14 mouse cellular contexts compared by ENCODE assay signal in genomic region chr7:142663151-142663550, GRCm38 (mm10). TPM values are rescaled to one million over a fixed set of nuclear protein-coding genes. Genes with fewer than 3 reads are reported as not detected.
DNase-seq lines count a peak whose midpoint lies in the region; ATAC-seq and TF ChIP-seq lines count a peak whose summit lies in the region.
"Had no signal": no experiment of that assay in that cellular context is flagged by ENCODE, and none has a peak within 500 bp of the region (broad histone marks: within the 10 kb centered on the region; RNA-seq: fewer than 3 reads in every experiment).

No protein-coding gene starts in this region.

- TF ChIP-seq CTCF in heart, postnatal 0 days (IDR thresholded peaks at IDR 0.05; ENCODE audit: low read depth): no peak

- intact Hi-C loops in heart, postnatal 36 days (cut with DNase I): no loop called here

- no peak for TF ChIP-seq EP300 in heart, postnatal 0 days (IDR thresholded peaks at IDR 0.05; ENCODE audit: low read depth)

- H3K9ac ChIP-seq in heart, postnatal 0 days (replicated peaks; ENCODE audit: low read depth, low read length): no peak overlapping the region
- no peak overlapping the region for H3K9ac ChIP-seq in neural tube, embryonic 12.5 days
- no peak overlapping the region for H3K9ac ChIP-seq in neural tube, embryonic 15.5 days (replicated peaks)
- peak overlapping the region; percentile 86 for H3K9ac ChIP-seq in limb, embryonic 11.5 days (ENCODE audit: low read length)
- peak overlapping the region; percentile 34 for H3K9ac ChIP-seq in stomach, embryonic 16.5 days (ENCODE audit: low read length)

- H3K9me3 ChIP-seq in heart, postnatal 0 days (replicated peaks; ENCODE audit: control insufficient read depth, low read length): no peaks in the 10 kb centered on the region
- H3K9me3 ChIP-seq in neural tube, embryonic 12.5 days: no peaks in the 10 kb centered on the region
- no peaks in the 10 kb centered on the region for H3K9me3 ChIP-seq in neural tube, embryonic 15.5 days (replicated peaks)
- 0 out of 2 replicates have a peak, but pooled peaks cover under 1% of the 10 kb centered on the region for H3K9me3 ChIP-seq in limb, embryonic 11.5 days (ENCODE audit: control insufficient read depth, low read length)
- no peaks in the 10 kb centered on the region for H3K9me3 ChIP-seq in stomach, embryonic 16.5 days (replicated peaks; ENCODE audit: control insufficient read depth, low read length)

- H3K27ac ChIP-seq in heart, postnatal 0 days (ENCODE audit: low read depth): no peak overlapping the region
- H3K27ac ChIP-seq in neural tube, embryonic 12.5 days: no peak overlapping the region
- H3K27ac ChIP-seq in neural tube, embryonic 15.5 days (replicated peaks): no peak overlapping the region
- peak overlapping the region; percentile 98 for H3K27ac ChIP-seq in limb, embryonic 11.5 days (replicated peaks; ENCODE audit: low read depth, low read length)
- H3K27ac ChIP-seq in stomach, embryonic 16.5 days (ENCODE audit: low read length): no peak overlapping the region

- 38% methylated on average over 5 of the region's 5 CpGs for WGBS in heart, postnatal 0 days
- 4% methylated on average over 5 of the region's 5 CpGs for WGBS in neural tube, embryonic 12.5 days
- WGBS in neural tube, embryonic 15.5 days: 10% methylated on average over 5 of the region's 5 CpGs
- WGBS in limb, embryonic 11.5 days: 3% methylated on average over 5 of the region's 5 CpGs
- WGBS in stomach, embryonic 16.5 days: 36% methylated on average over 5 of the region's 5 CpGs

- H3K4me3 ChIP-seq in heart, postnatal 0 days (ENCODE audit: low read depth, low read length): peak overlapping the region; percentile 55
- H3K4me3 ChIP-seq in neural tube, embryonic 12.5 days: no peak overlapping the region
- H3K4me3 ChIP-seq in neural tube, embryonic 15.5 days (replicated peaks): no peak overlapping the region
- H3K4me3 ChIP-seq in limb, embryonic 11.5 days (ENCODE audit: low read depth, low read length): peak overlapping the region; percentile 73
- peak overlapping the region; percentile 48 for H3K4me3 ChIP-seq in stomach, embryonic 16.5 days (replicated peaks; ENCODE audit: low read length)

- no peaks in the 10 kb centered on the region for H3K4me1 ChIP-seq in heart, postnatal 0 days (ENCODE audit: control insufficient read depth, insufficient read depth)
- H3K4me1 ChIP-seq in neural tube, embryonic 12.5 days: peaks cover 31% of the 10 kb centered on the region
- peaks cover 40% of the 10 kb centered on the region for H3K4me1 ChIP-seq in neural tube, embryonic 15.5 days
- peaks cover 10% of the 10 kb centered on the region for H3K4me1 ChIP-seq in limb, embryonic 11.5 days (ENCODE audit: control insufficient read depth, insufficient read depth, low read length)
- H3K4me1 ChIP-seq in stomach, embryonic 16.5 days (ENCODE audit: control insufficient read depth, insufficient read depth, low read length): no peaks in the 10 kb centered on the region; the same call in 1 of the 2 replicates

- H3K27me3 ChIP-seq in heart, postnatal 0 days (ENCODE audit: control insufficient read depth, insufficient read depth, low read length): peaks cover 77% of the 10 kb centered on the region
- H3K27me3 ChIP-seq in neural tube, embryonic 12.5 days (replicated peaks): peaks cover 92% of the 10 kb centered on the region
- H3K27me3 ChIP-seq in neural tube, embryonic 15.5 days (replicated peaks): peaks cover 85% of the 10 kb centered on the region
- peaks cover 47% of the 10 kb centered on the region for H3K27me3 ChIP-seq in limb, embryonic 11.5 days (ENCODE audit: control insufficient read depth, insufficient read depth, low read length)
- peaks cover 68% of the 10 kb centered on the region for H3K27me3 ChIP-seq in stomach, embryonic 16.5 days (ENCODE audit: control insufficient read depth, insufficient read depth, low read length)

- peak overlapping the region; percentile 63 for H3K4me2 ChIP-seq in heart, postnatal 0 days (ENCODE audit: low read depth, low read length)
- peak overlapping the region; percentile 46; the same call in 1 of the 2 replicates for H3K4me2 ChIP-seq in neural tube, embryonic 12.5 days (replicated peaks)
- no peak overlapping the region for H3K4me2 ChIP-seq in neural tube, embryonic 15.5 days
- peak overlapping the region; percentile 57 for H3K4me2 ChIP-seq in limb, embryonic 11.5 days (ENCODE audit: low read depth, severe bottlenecking)
- peak overlapping the region; percentile 62 for H3K4me2 ChIP-seq in stomach, embryonic 16.5 days (ENCODE audit: low read depth, low read length)

- no peak for DNase-seq in heart, postnatal 0 days (ENCODE audit: low spot score)
- DNase-seq in heart, postnatal 36 days: no peak
- DNase-seq in limb, embryonic 11.5 days (ENCODE audit: low spot score): peak; percentile 41
- no peak for DNase-seq in frontal cortex, postnatal 10 days (ENCODE audit: low spot score in 2 of 2)
- no peak for DNase-seq in frontal cortex, postnatal 25 days (ENCODE audit: low spot score in 2 of 2)
- DNase-seq: cerebellum, adult 2 months; kidney, adult 8-10 months; right cerebral cortex, postnatal 25 days had no signal

- ATAC-seq in heart, postnatal 0 days (ENCODE audit: insufficient read depth, low read depth): no peak
- ATAC-seq in neural tube, embryonic 12.5 days (ENCODE audit: low FRiP score, low read depth): no peak
- ATAC-seq in neural tube, embryonic 15.5 days (ENCODE audit: low FRiP score): no peak
- no peak for ATAC-seq in limb, embryonic 11.5 days (ENCODE audit: insufficient number of reproducible peaks, low FRiP score, low TSS enrichment, low read depth)
- ATAC-seq in stomach, embryonic 16.5 days (ENCODE audit: insufficient read depth, low FRiP score): no peak

- H3K36me3 ChIP-seq in heart, postnatal 0 days (replicated peaks; ENCODE audit: control insufficient read depth, insufficient read depth, low read length): no peaks in the 10 kb centered on the region
- H3K36me3 ChIP-seq in neural tube, embryonic 12.5 days: peaks cover under 1% of the 10 kb centered on the region; the same call in 1 of the 2 replicates
- H3K36me3 ChIP-seq in neural tube, embryonic 15.5 days: no peaks in the 10 kb centered on the region
- peaks cover 5% of the 10 kb centered on the region; the same call in 1 of the 2 replicates for H3K36me3 ChIP-seq in limb, embryonic 11.5 days (ENCODE audit: control insufficient read depth, insufficient read depth, low read length)
- H3K36me3 ChIP-seq in stomach, embryonic 16.5 days (ENCODE audit: control insufficient read depth, insufficient read depth, low read length): no peaks in the 10 kb centered on the region

RNA-seq across cellular contexts. Expression of gene Igf2, which starts 3.5 kb away (rescaled TPM):
- 1,317 and 1,642 TPM in 2 replicates for total RNA-seq in heart, postnatal 0 days (2014; rRNA removed; ENCODE audit: low replicate concordance)
- polyA plus RNA-seq in heart, postnatal 0 days (2015; fragmentation: Nextera tagmentation; extraction: Ambion mirVana): 950 and 1,040 TPM in 2 replicates
- total RNA-seq in heart, postnatal 36 days (2021): 10 to 100 TPM; 78.1 to 89.2 TPM
- 254 and 320 TPM in 2 replicates for polyA plus RNA-seq in neural tube, embryonic 12.5 days (2016; fragmentation: Nextera tagmentation; extraction: Ambion mirVana)
- 176 and 252 TPM in 2 replicates for polyA plus RNA-seq in neural tube, embryonic 15.5 days (2015; fragmentation: Nextera tagmentation; extraction: Ambion mirVana)
- polyA plus RNA-seq in limb, embryonic 11.5 days (2014; fragmentation: Nextera tagmentation; extraction: Ambion mirVana): 852 and 881 TPM in 2 replicates
- polyA plus RNA-seq in stomach, embryonic 16.5 days (2015; fragmentation: Nextera tagmentation; extraction: Ambion mirVana): 669 and 788 TPM in 2 replicates
- total RNA-seq: hematopoietic stem cell, adult 5-6 weeks; megakaryocyte-erythroid progenitor cell, adult 5-6 weeks had no signal

RNA-seq across cellular contexts. Expression of gene Gm49394, which starts 6.6 kb away (rescaled TPM):
- total RNA-seq in heart, postnatal 0 days (2014; rRNA removed; ENCODE audit: low replicate concordance): not detected in 2 replicates
- not detected in 2 replicates for polyA plus RNA-seq in heart, postnatal 0 days (2015; fragmentation: Nextera tagmentation; extraction: Ambion mirVana)
- under 1 TPM in 1 of 2 experiments, not detected in 1; 0.08 TPM for total RNA-seq in heart, postnatal 36 days (2021)
- not detected in 2 replicates for polyA plus RNA-seq in neural tube, embryonic 12.5 days (2016; fragmentation: Nextera tagmentation; extraction: Ambion mirVana)
- polyA plus RNA-seq in neural tube, embryonic 15.5 days (2015; fragmentation: Nextera tagmentation; extraction: Ambion mirVana): 0.22 TPM in 1 of 2 replicates, not detected in the other
- 0.10 TPM in 1 of 2 replicates, not detected in the other for polyA plus RNA-seq in limb, embryonic 11.5 days (2014; fragmentation: Nextera tagmentation; extraction: Ambion mirVana)
- polyA plus RNA-seq in stomach, embryonic 16.5 days (2015; fragmentation: Nextera tagmentation; extraction: Ambion mirVana): 0.09 TPM in 1 of 2 replicates, not detected in the other
- total RNA-seq: hematopoietic stem cell, adult 5-6 weeks; megakaryocyte-erythroid progenitor cell, adult 5-6 weeks had no signal
- polyA plus RNA-seq: neural tube, embryonic 14.5 days had no signal

Comparison
In these comparisons a context has a peak if more than half of its experiments do, and no peak if none do; other contexts are left out.
1. H3K4me3 ChIP-seq: peak in heart, postnatal 0 days (single experiment), limb, embryonic 11.5 days (single experiment) and stomach, embryonic 16.5 days (single experiment); none in neural tube, embryonic 12.5 days (single experiment) and neural tube, embryonic 15.5 days (single experiment).
2. H3K9ac ChIP-seq: peak in limb, embryonic 11.5 days (single experiment) and stomach, embryonic 16.5 days (single experiment); none in heart, postnatal 0 days (single experiment), neural tube, embryonic 12.5 days (single experiment) and neural tube, embryonic 15.5 days (single experiment).